Mouse (Mus musculus): ENCODE data around the gene Ablim1.

Gene Ablim1

GRCm38 (mm10) chr19:57222657-57223056 is 92.1 kb downstream of the Ablim1 start:
- no peak for DNase-seq (ENCODE audit: low read depth)

- DNase-seq (ENCODE audit: low read depth): peak; percentile 77
Observed at GRCm38 (mm10) chr19:57221684-57222235, 93.0 kb downstream of the Ablim1 start.

DNA sequence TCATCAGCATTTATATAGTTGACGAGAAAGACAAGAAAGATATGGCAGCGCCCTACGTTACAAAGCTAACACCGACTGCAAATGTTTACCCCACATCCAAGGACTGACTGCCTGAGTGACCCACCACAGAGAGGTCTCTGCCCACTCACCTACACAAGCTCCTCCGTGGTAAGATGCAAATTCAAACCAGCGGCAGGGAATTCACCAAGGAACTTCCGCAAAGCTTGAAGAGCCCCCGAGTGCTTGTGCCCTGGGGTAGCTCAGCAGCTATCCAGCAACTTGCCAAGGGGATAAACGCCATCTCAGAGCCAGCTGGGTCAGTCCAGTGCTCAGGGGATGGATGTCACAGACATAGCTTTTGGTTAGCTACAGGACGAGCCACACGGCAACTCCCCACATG is 95.0 kb downstream of the Ablim1 start:
- DNase-seq (ENCODE audit: low read depth): no peak

DNA sequence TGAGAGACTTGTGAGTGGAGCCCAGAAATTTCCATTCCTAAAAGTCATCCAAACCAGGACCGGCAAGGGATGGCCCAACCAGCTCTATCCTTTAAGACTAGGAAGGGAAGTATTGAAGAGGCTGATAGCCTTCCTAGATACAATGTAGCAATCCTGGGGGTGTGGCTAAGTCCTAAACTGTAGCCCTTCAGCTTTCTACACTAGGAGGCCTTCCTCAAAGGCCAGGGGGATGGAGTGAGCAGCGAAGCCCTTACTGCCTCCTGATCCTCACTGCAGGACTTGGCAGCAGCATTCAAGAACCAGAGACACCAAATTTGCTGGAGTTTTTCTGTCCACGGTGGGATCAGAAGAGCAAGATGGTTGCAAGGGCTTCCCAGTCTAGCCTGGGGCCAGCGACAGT is 97.6 kb downstream of the Ablim1 start:
- DNase-seq (ENCODE audit: low read depth): no peak

GRCm38 (mm10) chr19:57215527-57215926 is 99.2 kb downstream of the Ablim1 start:
- DNase-seq (ENCODE audit: low read depth): no peak

- DNase-seq (ENCODE audit: low read depth): no peak
Observed at GRCm38 (mm10) chr19:57212406-57212805, 102.3 kb downstream of the Ablim1 start.

DNA sequence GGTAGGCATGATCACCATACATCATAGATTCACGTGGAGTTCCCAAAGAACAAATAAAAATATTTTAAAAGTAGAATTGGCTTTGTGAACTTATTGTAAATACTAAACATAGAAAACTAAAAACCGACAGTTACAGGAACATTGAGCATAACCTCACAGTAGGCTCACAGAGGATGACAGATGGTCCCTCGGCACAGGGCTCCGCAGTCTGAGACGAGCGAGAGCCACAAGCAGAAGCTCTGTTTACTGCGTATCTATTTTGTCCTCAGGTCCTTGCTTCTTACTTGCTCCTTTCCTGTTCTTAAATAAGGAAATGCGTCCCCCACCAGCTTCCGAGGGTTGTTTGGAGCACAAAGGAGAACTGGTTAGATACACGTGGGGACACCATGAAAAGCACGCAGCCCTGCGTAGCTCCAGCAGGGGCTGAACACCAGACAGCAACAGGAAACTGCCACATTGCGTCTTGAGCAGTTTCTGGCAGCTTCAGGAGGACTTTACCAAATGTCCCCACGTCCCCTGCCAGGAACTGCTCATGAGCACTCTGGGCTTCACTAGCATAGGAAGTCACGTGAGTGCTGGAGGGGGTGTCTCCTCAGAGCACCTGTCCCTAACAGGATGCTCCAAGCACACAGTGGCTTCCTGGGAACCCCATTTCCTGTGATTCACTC is 103.1 kb downstream of the Ablim1 start:
- no peak for DNase-seq (ENCODE audit: low read depth)

GRCm38 (mm10) chr19:57210924-57211323 is 103.8 kb downstream of the Ablim1 start:
- DNase-seq (ENCODE audit: low read depth): no peak

DNA sequence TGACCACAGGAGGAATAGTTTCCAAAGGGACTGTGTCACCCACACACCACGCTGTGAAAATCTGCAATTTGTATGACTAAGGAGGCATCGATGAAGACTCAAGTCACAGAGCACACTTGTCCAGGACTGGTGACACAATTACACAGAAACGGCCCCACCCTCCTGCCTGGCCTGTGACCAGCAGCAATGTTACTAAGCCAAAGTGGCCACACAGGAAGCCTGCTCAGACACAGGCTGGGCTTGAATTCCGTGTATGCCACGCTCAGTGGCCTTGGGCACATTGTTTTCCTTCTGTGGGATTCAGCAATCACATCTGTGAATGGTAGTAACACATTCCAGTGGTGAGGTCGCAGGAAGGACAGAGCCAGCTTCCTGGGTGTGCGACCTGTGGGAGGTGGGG is 110.6 kb downstream of the Ablim1 start:
- no peak for DNase-seq (ENCODE audit: low read depth)

DNA sequence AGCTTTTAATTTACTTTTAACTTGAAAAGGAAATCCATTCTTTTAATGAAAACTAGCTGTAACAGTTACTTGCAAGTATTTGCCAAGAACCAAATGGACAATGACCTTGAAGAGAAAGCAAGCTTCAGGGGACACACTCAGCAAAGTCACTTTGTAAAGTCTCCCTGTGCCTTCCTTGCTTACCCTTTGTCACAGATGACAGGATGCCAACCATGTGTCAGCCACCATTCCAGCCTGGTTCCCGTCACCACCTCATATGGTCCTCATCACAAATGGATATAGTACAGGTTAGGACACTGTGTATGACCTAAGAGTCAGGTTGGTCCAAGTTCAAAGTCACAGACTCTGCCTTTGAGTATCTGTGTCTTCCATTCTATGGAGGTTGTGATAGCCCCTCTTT is 112.2 kb downstream of the Ablim1 start:
- DNase-seq (ENCODE audit: low read depth): no peak

DNA sequence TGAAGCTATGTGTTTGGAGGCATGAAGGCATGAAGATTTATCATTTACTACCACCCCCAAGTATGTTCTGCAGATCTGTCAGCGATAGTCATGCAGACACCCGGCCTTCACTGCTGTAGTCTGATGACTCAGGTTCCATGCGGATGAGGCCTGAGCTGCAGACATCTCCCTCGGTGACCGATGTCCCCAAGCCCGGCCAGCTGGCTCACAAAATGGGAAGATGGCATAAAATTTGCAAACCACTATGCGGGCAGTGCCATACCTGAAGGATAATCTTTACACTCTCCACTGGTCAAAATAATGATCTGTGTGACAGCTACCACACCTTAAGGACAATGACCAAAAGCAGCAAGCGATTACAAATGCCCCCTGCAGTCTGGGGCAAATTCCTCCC is 113.6 kb downstream of the Ablim1 start:
- no peak for DNase-seq (ENCODE audit: low read depth)

DNA sequence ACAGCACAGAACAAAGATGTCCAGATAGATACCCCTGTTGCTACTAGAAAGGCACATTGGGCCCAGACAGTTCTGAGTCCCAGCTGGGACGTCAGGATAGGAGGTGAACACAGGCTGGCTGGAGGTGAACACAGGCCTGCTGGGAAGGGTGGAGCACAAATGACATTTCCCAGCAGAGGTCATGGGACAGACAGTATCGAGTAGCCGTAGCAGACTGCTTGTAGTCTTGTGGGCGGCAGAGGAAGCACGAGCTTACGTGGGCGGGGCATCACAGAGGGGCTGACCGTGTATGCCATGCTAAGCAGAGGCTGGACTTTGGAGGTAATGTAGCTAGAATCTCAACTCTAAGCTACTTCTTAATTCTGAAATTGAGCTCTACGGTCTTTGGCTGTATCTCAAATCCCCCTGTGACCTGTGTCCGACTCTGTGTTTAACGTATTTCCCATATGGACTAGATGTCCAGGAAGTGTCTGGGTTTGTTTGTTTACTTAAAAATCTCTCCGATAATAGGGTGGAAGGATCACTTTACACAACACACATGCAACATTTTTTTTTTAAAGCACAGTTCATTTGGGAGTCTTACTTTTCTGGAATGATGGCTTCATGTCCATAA is 114.1 kb downstream of the Ablim1 start:
- DNase-seq (ENCODE audit: low read depth): no peak

GRCm38 (mm10) chr19:57199361-57199760 is 115.4 kb downstream of the Ablim1 start:
- DNase-seq (ENCODE audit: low read depth): peak; percentile 51

DNA sequence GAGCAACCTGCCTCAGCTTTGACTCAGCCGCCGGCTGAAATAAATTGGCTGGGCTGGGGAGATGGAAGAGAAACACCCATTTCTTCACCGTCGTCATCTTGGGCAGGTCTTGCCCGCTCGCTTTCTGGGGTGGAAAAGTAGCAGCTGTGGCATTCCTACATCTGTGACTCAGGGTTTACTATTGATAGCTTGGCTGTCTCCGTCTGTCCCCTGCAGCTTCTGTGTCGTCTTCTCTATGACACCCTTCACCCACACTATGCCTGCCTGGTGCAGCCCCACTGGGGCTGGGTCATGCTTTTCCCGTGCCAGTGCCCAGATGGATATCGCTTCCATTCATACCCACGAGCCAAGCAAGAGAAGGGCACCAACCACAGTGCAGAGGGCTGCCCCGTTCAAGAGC is 116.2 kb downstream of the Ablim1 start:
- peak; percentile 32 for DNase-seq (ENCODE audit: low read depth)

- DNase-seq (ENCODE audit: low read depth): no peak
Observed at GRCm38 (mm10) chr19:57198029-57198428, 116.7 kb downstream of the Ablim1 start.

- DNase-seq (ENCODE audit: low read depth): peak; percentile 70
Observed at GRCm38 (mm10) chr19:57197043-57197817, 117.5 kb downstream of the Ablim1 start.

DNA sequence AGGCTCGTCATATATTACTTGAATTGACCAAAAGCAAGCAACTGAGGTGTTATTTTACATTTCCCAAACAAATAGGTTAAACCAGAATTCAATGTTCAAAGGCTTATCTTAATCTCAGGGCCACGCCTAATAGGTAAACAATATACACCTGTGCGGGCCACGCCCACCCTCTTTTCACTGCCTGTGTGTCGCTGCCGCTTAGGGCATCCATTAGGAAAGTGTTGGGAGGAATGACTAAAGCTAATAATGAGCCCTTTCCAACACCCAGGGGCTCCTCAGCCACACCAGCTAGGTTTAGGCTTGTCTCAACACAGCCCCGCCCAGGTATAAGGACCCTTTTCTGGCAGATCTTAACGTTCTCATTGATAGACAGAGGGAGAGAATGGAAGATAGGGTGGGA is 118.1 kb downstream of the Ablim1 start:
- DNase-seq (ENCODE audit: low read depth): no peak

DNA sequence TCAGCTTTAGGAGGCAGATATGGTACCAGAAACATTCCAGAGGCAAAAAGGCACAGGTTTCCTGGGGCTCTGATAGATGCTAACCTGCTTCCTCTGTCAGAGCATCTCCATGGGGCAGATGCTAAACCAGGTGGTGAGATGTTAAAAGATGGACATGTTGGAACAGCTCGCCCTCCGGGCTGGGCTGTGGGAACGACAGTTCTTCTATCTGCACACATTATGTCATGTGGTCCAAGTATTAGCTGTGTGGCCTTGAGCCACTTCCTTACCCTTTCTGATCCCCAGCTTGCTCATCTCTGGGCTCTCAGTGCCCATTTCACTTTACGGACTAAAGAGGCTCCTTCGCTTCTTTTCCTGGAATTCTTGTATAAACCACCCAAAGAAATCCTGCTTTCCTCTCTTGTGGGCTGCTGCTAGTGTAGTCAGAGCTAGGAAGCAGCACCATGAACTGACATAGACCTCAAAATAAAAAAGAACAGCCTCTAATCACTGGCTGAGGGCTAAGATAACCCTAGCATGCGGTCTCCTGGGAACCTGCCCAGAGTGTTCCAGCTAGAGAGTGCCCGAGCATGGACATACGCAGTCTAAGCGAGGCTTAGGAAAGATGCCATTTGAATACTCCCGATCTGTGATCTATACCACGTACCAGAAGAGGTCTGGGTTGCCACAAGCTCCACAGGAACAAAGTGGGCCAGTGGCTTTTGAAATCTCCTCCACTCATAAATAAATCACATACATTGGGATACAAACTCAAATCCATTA is 119.4 kb downstream of the Ablim1 start:
- DNase-seq (ENCODE audit: low read depth): no peak

DNA sequence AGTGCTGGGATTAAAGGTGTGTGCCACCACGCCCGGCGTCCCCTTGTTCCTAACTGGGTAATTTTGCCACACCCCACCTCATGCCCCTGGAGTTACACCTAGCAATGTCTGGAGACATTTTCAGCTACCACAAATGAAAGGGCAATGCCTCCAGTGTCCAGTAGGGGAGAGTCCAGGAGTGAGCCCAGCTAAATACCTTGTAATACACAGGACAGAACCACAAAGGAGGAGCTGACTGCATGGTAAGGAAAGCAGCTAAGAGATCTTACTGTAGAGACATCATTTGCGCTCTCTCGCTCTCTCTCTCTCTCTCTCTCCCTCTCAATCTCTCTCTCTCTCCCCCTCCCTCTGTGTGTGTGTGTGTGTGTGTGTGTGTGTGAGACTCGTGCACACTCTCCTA is 120.8 kb downstream of the Ablim1 start:
- peak; percentile 76 for DNase-seq (ENCODE audit: low read depth)

DNA sequence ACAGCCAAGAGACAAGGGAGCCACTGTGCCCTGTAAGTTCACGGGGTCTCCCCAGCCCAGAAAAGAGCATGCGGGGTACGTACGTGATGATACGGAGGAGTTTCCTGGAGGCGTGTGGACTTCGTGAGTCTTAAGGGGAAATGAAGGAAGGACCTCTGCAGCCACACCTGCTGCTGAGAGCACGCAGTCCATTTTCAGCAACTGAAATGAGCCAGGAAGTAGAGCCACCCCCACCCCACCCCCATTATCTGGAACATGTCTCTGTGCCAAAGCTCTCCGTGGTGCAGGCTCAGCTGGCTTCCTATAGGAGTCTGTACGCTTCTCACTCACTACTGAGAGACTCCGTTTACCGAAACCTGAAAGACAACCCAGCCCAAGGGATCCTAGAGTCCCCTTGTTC is 121.3 kb downstream of the Ablim1 start:
- no peak for DNase-seq (ENCODE audit: low read depth)

GRCm38 (mm10) chr19:57191109-57191508 is 123.6 kb downstream of the Ablim1 start:
- no peak for DNase-seq (ENCODE audit: low read depth)

- peak; percentile 43 for DNase-seq (ENCODE audit: low read depth)
Observed at GRCm38 (mm10) chr19:57189427-57189826, 125.3 kb downstream of the Ablim1 start.
